Mouse (Mus musculus): ENCODE measurements around the gene Pltp.

DNA sequence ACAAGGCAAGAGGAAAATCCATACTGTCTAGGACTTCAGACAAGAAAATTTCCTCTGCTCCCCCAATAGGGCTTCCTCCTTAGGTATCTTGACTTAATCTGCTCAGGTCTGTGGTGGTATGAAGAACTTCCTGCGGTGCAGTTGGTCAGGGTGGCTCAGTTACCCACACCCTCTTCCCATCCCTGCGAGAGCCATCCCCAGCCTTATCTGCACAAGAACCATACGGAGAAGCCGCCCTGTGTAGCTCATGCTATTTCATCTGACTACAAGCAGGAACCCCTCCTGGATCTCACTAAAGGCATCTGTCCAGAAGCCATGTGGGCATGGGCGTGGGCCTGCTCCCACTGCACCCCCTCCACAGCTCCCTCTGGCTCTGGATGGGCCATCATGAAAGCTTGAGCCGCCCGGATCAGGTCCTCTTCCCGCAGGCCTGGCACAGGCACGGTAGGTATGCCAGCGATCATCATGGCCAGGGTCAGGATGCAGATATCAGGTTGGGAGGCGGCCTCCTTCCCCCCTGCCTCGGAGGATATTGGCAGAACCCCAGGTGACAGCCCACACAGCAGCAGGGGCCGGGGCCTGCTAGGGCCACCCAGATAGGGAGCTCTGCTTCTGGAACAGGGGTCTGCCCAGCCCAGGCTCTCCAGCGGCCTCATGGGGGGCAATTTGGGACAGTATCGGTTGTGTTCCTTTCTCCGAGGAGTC, 30.2 kb downstream of the Pltp start:
- TF ChIP-seq CTCF (IDR thresholded peaks at IDR 0.05; ENCODE audit: low read depth) (no peak), EP300 (IDR thresholded peaks at IDR 0.05; ENCODE audit: low read depth) (no peak)
